Mouse (Mus musculus) c-Kit-positive CD71-positive TER-119-positive erythroid progenitor cells, embryonic 14.5 days (primary cell): Measurements from ENCODE around the gene Rsrp1.
A peak's percentile ranks its signal among the peaks of the same experiment; 100 is the strongest.
"Not testable (repeated sequence)": the region's sequence is repeated elsewhere in the genome, so short reads cannot be mapped to it uniquely, and the experiment has no call there.

Source experiments
- DNase-seq: peaks from one replicate; pipeline ENCODE4 v3.0.0-alpha.2; 2013; ENCODE audit warnings: low spot score

Rsrp1 gene

DNA sequence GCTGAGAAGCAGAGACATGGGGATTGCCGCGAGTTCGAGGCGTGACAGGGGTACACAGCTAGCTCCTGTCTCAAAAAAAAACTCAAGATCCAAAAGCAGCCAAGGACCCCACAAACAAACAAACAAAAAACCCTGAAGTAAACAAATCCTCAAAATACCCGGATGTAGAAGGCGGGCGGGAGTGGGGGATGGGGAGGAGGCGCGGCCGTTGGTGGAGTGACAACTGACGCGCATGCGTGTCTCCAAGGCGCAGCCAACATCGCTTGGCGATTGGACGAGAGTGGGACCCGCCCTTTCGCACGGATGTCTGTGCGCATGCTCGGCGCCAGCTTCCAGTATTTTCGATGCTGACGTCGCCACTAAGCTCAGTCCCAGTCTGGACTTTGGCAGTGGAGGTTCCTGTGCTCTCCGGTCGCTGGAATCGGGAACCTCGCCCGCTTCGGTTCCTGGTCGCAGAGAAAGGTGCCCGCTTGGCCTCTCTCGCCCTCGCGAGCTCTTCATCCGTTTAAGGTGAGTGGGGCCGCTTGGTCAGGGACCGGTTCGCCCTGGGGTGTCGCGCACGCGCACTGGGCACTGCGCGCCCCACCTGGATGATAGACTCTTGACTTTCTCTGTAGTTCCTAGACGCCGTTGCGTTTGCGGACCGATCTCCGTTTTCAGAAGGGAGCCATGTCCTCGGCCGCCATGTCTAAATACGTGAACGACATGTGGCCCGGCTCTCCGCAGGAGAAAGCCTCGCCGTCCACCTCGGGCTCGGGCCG, at the start of gene Rsrp1:
Gene Rsrp1, plus strand, starts transcription at position 335 of the 761 bp plus-strand sequence.
- peak; percentile 97 for DNase-seq

DNA sequence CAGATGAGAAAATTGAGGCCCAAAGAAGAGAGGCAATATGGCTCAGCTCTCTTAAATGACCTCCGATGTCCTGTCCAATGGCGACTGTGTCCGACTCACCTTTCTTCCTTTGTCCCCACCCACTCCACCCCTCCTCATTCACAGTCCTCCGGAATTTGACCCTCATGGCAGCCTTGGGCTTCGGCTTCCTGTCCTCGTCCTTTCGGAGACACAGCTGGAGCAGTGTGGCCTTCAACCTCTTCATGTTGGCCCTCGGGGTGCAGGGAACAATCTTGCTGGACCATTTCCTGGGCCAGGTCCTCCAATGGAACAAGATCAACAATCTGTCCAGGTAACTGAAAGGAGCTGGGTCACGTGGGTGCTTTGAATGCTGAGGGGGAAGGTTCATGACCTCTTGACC, 47.2 kb upstream of the Rsrp1 start:
- DNase-seq = no peak

GRCm38 (mm10) chr4:134879410-134879981, 43.9 kb upstream of the Rsrp1 start:
- peak; percentile 59 for DNase-seq

DNA sequence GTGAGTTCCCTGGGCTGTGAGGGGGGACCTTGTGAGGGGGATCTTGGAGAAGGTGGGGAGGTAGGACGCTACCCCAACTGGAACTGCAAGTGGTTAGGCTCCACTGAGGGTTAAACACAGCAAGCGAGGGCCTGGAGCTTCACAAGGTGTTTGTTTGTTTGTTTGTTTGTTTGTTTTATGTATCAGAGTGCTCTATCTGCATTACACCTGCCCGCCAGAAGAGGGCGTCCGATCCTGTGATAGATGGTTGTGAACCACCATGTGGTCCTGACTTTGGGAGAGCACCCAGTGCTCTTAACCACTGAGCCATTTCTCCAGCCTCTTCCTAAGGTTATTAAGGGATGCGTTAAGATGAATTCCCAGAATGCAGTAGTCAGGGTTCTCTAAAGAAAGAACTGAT, 43.4 kb upstream of the Rsrp1 start:
- DNase-seq = no peak

DNA sequence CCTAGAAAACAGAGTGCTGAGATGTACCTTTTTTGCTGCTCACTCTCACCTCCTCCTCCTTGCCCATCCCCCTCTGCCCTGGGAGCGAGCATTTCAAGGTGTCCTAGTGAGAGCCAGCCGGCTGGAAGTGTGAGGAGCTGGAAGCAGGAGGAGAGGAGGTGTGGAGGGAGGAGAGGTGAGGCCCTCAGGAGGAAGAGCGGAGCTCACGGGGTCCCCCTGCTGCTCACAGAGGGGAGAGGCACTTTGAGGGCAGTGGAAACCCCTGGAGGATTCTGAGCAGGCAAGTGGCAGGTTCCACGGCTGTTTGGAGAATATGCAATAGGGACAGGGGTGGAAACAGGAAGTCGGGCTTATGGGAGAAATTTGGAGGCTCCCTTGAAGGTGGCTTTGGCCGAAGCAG, 40.1 kb upstream of the Rsrp1 start:
- DNase-seq = peak; percentile 51

DNA sequence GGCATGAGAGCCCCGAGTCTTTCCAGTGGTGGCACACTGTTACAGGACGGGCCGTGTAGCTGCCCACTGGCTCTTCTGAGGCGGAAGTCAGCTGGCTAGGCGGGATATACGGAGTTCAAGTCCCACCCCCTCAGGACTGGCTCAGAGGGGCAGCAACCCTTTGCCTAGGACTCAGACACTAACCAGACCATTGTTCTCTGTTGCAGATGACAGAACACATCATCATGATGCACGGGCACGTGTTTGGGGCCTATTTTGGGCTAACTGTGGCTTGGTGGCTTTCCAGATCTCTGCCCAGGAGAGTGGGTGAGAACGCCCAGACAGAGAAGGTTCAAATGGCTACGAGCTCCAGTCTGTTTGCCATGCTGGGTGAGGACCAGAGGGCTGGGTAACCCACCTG, 39.6 kb upstream of the Rsrp1 start:
- DNase-seq = no peak

GRCm38 (mm10) chr4:134884364-134884763, 39.0 kb upstream of the Rsrp1 start:
- no peak for DNase-seq

- no peak for DNase-seq
These were observed 31.3 kb upstream of the Rsrp1 start for GRCm38 (mm10) chr4:134892096-134892495.

GRCm38 (mm10) chr4:134897256-134897655, 26.1 kb upstream of the Rsrp1 start:
- no peak for DNase-seq

GRCm38 (mm10) chr4:134901126-134901525, 22.3 kb upstream of the Rsrp1 start:
- no peak for DNase-seq

GRCm38 (mm10) chr4:134903046-134903445, 20.3 kb upstream of the Rsrp1 start:
- no peak for DNase-seq

DNA sequence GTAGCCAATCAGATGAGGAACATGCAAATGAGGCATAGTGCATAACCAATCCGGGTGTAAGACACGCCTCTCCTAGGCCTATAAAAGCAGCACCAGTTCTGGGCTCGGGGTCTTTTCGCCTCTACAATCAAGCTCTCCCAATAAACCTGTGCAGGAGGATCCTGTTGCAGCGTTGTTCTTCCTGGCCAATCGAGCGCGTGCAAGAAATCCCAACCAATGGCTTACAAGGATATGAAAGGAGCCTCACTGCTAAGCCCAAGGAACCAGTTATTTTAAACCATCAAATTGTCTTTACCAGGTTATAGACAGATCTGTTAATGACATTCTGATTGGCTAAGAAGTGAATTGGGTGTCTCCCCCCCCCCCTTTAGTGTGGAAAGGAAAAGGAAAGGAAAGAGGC, 12.0 kb upstream of the Rsrp1 start:
- DNase-seq = not testable (repeated sequence)

- peak; percentile 85 for DNase-seq
These were observed 10.0 kb upstream of the Rsrp1 start for GRCm38 (mm10) chr4:134913413-134913812.

- no peak for DNase-seq
These were observed 9.1 kb upstream of the Rsrp1 start for GRCm38 (mm10) chr4:134914122-134914863.

DNA sequence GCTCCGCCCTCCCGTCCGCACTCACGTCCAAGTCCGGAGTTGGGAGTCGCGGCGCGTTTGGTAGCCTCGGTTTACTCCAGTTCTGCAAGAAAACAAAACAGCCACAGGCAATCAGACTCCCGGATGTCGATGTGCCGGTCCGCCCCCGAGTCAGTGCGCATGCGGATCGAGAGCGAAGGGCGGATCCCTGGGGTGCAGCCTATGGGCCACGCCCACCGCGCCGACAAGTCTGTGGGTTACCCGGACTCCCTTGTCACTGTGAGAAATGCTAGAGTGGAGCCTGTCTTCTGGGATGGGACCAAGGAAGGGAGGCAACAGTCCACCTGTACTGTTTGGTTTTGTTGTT, 8.6 kb upstream of the Rsrp1 start, which contains the start of gene Tmem50a:
Gene Tmem50a, minus strand, starts transcription at position 161 of the 346 bp plus-strand sequence.
- peak; percentile 94 for DNase-seq

DNA sequence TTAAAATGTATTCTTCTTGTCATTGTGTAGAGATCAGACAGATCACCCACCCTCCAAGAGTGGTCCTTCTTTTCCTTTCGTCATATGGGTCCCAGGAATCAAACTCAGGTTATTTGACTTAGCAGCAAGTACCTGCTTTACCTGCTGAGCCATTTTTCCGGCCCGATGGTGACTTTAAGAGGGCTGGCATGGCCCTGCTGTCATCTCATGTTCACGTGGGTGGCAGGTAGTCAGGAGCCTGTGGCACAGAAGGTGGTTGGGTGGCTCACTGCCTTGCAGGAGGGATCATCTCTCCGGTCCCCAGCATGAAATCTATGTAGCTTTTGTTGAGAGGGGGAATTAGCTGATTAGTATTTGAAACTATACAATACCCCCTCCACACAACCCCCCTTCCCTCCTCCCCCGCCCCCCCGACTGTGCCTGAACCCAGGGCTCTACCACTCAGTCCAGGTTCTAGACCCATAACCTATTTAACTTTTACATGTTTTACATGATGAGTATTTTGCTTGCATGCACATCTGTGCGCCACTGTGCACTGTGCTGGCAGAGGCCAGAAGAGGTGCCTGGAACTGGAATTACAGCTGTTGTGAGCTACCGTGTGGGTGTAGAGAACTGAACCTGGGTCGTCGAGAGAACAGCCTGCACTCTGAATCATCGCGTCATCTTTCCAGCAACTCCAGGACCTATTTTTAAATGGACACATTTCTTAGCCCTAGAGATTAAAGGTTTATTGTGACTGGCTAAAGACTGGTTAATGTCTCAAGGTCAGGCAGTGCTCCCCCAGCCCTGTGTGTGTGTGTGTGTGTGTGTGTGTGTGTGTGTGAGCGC, 8.0 kb upstream of the Rsrp1 start:
- no peak for DNase-seq

DNA sequence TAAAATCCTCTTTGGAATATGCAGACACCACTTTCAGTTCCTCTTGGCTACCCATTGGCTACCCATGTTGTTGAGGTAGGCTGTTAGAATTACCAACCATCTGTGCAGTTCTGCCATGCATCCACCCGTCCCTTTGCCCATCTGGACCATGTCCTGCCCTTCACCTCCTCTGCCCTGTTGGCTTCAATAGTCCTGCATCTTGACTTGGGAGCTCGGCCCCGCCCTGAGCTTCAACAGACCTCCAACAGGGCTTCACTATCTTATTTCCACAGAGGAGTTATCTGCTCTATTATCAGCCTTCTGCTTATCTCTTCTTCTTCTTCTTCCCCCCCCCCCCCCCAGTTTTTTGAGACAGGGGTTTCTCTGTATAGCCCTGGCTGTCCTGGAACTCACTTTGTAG, 6.2 kb upstream of the Rsrp1 start:
- no peak for DNase-seq

GRCm38 (mm10) chr4:134918381-134918780, 5.0 kb upstream of the Rsrp1 start:
- no peak for DNase-seq

DNA sequence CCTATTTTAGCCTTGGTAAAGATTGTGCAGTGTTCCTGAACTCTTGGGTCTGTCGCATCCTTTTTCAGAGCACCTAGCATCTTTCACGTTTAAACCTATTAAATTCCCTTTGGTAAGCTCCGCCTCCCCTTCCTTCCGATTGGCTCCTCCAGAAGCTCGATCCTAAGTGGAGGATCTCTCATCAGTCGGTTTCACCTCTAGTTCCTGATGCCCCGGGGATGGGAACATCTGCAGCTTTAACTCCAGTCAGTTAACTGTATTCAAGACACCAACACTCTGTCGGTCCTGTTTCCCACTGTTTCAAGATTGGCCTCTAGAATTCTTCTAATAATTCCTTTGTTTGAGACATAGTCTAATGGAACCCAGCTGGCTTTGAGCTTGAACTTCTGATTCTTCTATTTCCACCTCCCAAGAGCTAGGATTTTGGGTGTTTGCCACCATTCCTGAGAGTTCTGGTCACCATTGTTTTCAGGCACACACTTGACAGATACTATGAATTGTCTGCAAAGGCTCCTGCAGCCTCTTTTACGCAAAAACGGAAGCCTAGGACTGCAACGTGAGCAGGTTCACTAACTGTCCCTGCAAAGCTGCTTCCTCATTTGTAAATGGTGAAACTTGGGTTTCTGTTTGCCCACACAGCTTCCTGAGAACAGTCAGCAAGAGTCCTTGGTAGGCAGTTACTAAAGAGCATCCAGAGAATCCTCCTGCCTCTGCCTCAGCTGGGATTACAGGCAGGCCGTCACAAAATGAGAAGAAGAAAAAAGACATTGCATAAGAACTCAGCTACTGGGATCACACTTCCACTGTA, 3.5 kb upstream of the Rsrp1 start:
- no peak for DNase-seq

DNA sequence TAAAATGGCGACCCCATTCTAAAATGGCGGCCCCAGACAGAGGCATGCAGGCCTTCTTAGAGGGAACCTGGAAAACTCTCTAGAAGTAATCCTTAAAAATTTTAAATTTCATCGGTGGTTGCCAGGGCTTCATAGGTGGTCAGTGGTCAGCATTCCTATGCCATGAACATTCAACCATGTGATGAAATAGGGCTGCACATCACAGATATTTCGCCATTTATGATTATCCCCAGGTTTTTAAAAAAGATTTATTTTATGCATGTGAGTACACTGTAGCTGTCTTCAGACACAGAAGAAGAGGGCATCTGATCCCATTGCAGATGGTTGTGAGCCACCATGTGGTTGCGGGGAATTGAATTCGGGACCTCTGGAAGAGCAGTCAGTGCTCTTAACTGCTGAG, 2.8 kb upstream of the Rsrp1 start:
- DNase-seq = no peak

DNA sequence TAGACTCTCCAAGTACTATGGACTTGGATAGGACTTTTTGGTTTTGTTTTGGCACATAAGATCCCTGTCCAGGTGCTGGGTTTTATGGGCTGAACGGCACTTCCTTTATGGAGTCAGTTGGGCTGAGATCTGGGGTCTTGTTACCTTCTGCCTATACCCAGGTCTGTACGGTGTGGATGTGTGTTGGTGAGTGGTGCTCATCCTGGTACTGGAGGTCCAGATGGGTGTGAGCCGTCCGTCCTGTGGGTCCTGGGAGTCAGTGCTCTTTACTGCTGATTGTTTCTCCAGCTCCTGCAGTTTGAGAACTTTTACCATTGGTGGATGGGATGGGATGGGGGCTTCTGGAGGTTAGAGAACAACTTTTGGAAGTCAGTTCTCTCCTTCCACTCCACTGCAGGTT, 1.7 kb upstream of the Rsrp1 start:
- DNase-seq = no peak
